Mouse (Mus musculus) activated CD4-positive, CD25-positive, alpha-beta regulatory T cell, adult 9 weeks (primary cell): ENCODE results near the gene Tshr. TPM values are rescaled to one million over a fixed set of nuclear protein-coding genes. Genes with fewer than 3 reads are reported as not detected.

ENCODE experiments used
- polyA plus RNA-seq: library from polyadenylated mRNA; unstranded; fragments of 100-300 nt; shearing (Covaris generic); gene quantifications from one replicate; pipeline ENCODE4 v1.2.1, GENCODE M21; 2017

Tshr gene
- 0.55 TPM for polyA plus RNA-seq

DNA sequence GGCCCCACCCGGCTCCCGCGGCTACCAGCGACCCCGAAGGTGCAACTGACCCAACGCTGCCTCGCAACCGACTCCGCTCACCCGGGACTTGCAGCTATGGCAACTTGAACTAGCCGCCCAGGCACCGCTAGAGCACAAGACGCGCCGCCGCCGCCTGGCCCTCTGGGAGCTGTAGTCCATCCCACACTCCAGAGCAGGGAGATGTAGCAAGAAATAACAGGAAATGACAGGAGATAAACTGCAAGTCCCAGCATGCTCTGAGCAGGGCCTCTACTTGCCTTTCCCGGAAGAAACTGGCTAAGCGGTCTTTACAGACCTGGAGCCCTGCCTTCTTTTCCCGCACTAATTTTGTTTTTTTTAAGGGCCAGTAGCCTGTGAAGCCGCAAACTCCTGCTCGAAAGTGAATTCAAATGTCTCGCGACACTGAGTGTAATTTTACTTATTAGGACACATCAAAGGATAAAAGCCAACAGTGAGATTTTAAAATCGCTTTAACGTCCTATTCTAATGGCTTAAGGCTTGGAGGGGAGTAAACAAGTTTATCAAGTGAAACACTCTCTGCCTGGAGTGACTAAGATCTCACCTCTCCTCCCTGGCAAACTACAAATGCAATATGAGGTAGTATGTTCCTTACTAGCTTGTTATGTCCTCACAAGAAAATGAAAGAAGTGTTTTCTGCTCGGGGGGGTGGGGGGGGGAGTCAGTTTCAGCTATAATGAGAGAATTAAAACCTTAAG, at the start of gene Tshr, which contains the start of gene Cep128:
Tshr (plus strand) TSS at position 283 of the 737 bp plus-strand sequence.
Cep128 (minus strand) TSS at position 129 of the 737 bp plus-strand sequence.

DNA sequence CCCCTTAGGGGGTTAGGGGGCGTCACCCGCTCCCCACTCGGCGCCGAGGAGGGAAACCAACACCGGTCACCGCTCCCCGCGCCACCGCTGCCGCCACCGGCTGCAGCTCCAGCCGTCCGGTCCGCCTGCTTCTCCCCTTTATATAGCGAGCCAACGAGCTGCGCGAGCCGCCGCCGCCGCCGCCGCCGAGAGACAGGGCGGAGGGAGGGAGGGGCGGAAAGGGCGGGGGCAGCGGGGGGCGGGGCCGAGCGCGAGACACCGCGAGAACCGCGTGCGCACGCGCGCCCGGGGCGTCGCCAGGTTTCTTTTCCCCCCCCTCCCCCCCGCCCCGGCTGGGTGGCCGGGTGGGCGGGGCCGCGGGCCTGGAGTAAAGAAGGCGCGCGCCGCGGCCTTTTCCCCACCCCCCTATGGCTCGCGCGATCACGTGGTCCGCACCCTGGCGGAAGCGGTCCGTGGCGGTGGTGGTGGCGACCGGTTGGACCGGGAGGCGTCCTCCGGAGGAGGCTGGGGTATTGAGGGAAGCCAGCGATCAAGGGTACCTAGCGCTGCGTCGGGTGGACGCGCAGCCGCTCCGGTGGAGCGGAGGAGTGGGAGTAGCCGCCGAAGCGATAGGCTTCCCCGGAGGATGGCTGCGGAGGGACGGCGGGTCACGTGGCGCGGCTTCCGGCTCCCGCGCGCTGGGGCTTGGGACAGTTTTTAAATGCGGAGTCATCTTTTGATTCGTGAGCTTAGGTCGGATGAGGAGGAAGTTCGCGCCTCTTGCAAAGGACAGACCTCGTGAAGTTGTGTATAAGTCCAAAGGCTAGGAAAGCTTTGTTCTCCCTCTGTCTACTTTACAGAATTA, 205.7 kb downstream of the Tshr start, which contains the start of gene Gtf2a1:
Gtf2a1 (minus strand) TSS at position 641 of the 844 bp plus-strand sequence.

Other genes starting within 250 kb of the Tshr start
- 9.2 TPM for gene Cep128, start 154 bp upstream of the Tshr start, polyA plus RNA-seq
- gene Gtf2a1, start 205.9 kb downstream of the Tshr start, polyA plus RNA-seq, result 39.8 TPM